Mouse (Mus musculus) CH12.LX (cell line): ENCODE results near the gene Cdc20. TPM values are rescaled to one million over a fixed set of nuclear protein-coding genes. Genes with fewer than 3 reads are reported as not detected.

Experiments used
- DNase-seq: peaks from one replicate; pipeline ENCODE4 v3.0.0-alpha.2; 2013; ENCODE audit errors: extremely low read depth
- H3K27ac ChIP-seq: 2 replicates; pipeline ENCODE4 v1.5.1; 2012; ENCODE audit warnings: low read depth, mild to moderate bottlenecking, control low read depth, moderate library complexity; ENCODE audit not compliant: insufficient read depth
- H3K27me3 ChIP-seq: replicated peaks from 2 replicates; pipeline ENCODE3; 2012; ENCODE audit warnings: inconsistent platforms
- H3K36me3 ChIP-seq, 2 experiments: replicated peaks in 1 of 2; 2 replicates each; pipeline versions ENCODE3 to v1.6.1; 2012; ENCODE audit warnings: inconsistent platforms in 1 of 2, low read length in 1 of 2, mild to moderate bottlenecking in 1 of 2, mixed read lengths in 1 of 2, moderate library complexity in 1 of 2; ENCODE audit not compliant: control insufficient read depth in 1 of 2, insufficient read depth in 1 of 2
- H3K4me1 ChIP-seq, 2 experiments: 2 replicates each; pipeline ENCODE4 v1.6.1; 2012; ENCODE audit warnings: inconsistent platforms in 1 of 2, moderate library complexity in 1 of 2; ENCODE audit not compliant: insufficient read depth in 2 of 2, control insufficient read depth in 1 of 2
- H3K4me2 ChIP-seq: 2 replicates; pipeline ENCODE4 v1.6.1; 2012; ENCODE audit warnings: low read depth, mild to moderate bottlenecking, control low read depth; ENCODE audit not compliant: poor library complexity, insufficient read depth, severe bottlenecking
- H3K4me3 ChIP-seq, 3 experiments: fragments of 150-350 bp in 1 of 3; sonication (generic) in 1 of 3; replicated peaks in 1 of 3; 2 replicates each; pipeline versions ENCODE3 to v1.5.1; 2011 to 2012; ENCODE audit warnings: low read depth in 2 of 3, low read length in 2 of 3, mild to moderate bottlenecking in 2 of 3, moderate library complexity in 2 of 3, control low read depth in 1 of 3, improper control_type of control experiment in 1 of 3, inconsistent platforms in 1 of 3, mixed read lengths in 1 of 3; ENCODE audit not compliant: poor library complexity in 1 of 3
- H3K79me2 ChIP-seq: replicated peaks from 2 replicates; pipeline ENCODE4 v1.6.1; 2012; ENCODE audit warnings: mild to moderate bottlenecking, moderate library complexity; ENCODE audit not compliant: control insufficient read depth, poor library complexity, insufficient read depth, severe bottlenecking; ENCODE audit errors: extremely low read depth
- H3K9ac ChIP-seq: 2 replicates; pipeline ENCODE4 v1.6.1; 2012; ENCODE audit warnings: low read depth, mild to moderate bottlenecking, control low read depth, moderate library complexity; ENCODE audit not compliant: insufficient read depth
- H3K9me3 ChIP-seq: replicated peaks from 2 replicates; pipeline ENCODE3; 2012; ENCODE audit warnings: low read length, inconsistent platforms, mixed read lengths
- CHD1 ChIP-seq: IDR thresholded peaks from 2 replicates; pipeline ENCODE4 v1.6.1; 2012; ENCODE audit warnings: low read depth, low read length, improper control_type of control experiment, inconsistent platforms
- CHD2 ChIP-seq: IDR thresholded peaks from 2 replicates; pipeline ENCODE4 v1.6.1; 2011; ENCODE audit warnings: low read length, improper control_type of control experiment
- CTCF ChIP-seq, 2 experiments: IDR thresholded peaks in 1 of 2; conservative IDR thresholded peaks in 1 of 2; 2 replicates each; pipeline ENCODE4 v1.5.1; 2011 to 2012; ENCODE audit warnings: low read depth in 2 of 2, low read length in 2 of 2, improper control_type of control experiment in 1 of 2, inconsistent platforms in 1 of 2, mild to moderate bottlenecking in 1 of 2, moderate library complexity in 1 of 2
- ELF1 ChIP-seq: IDR thresholded peaks from 2 replicates; pipeline ENCODE4 v1.6.1; 2014; ENCODE audit warnings: low read depth, mild to moderate bottlenecking, inconsistent platforms, low read length, improper control_type of control experiment
- ETS1 ChIP-seq: conservative IDR thresholded peaks from 2 replicates; pipeline ENCODE4 v1.6.1; 2012; ENCODE audit warnings: low read depth, mild to moderate bottlenecking, inconsistent platforms, low read length, improper control_type of control experiment, moderate library complexity
- IRF4 ChIP-seq: IDR thresholded peaks from 2 replicates; pipeline ENCODE4 v1.6.1; 2014; ENCODE audit warnings: low read depth, mild to moderate bottlenecking, inconsistent platforms, low read length, improper control_type of control experiment
- JUN ChIP-seq: IDR thresholded peaks from 2 replicates; pipeline ENCODE4 v1.6.1; 2011; ENCODE audit warnings: low read depth, mild to moderate bottlenecking, low read length, improper control_type of control experiment, moderate library complexity; ENCODE audit not compliant: insufficient read depth
- JUND ChIP-seq: conservative IDR thresholded peaks from 2 replicates; pipeline ENCODE4 v1.6.1; 2011; ENCODE audit warnings: low read depth, low read length, improper control_type of control experiment
- MEF2A ChIP-seq: IDR thresholded peaks from 2 replicates; pipeline ENCODE4 v1.6.1; 2014; ENCODE audit warnings: low read depth, mild to moderate bottlenecking, inconsistent platforms, low read length, improper control_type of control experiment, borderline replicate concordance
- MYC ChIP-seq: IDR thresholded peaks from 2 replicates; pipeline ENCODE4 v1.6.1; 2011; ENCODE audit warnings: low read depth, mild to moderate bottlenecking, improper control_type of control experiment, low read length
- NRF1 ChIP-seq: IDR thresholded peaks from 2 replicates; pipeline ENCODE4 v1.6.1; 2014; ENCODE audit warnings: low read depth, mild to moderate bottlenecking, inconsistent platforms, low read length, improper control_type of control experiment, moderate library complexity
- POLR2AphosphoS2 ChIP-seq: IDR thresholded peaks from 2 replicates; pipeline ENCODE4 v1.6.1; 2011; ENCODE audit warnings: low read depth, low read length, improper control_type of control experiment
- RAD21 ChIP-seq: IDR thresholded peaks from 2 replicates; pipeline ENCODE4 v1.6.1; 2011; ENCODE audit warnings: low read depth, mild to moderate bottlenecking, low read length, improper control_type of control experiment, moderate library complexity
- RCOR1 ChIP-seq: conservative IDR thresholded peaks from 2 replicates; pipeline ENCODE4 v1.6.1; 2012; ENCODE audit warnings: low read depth, mild to moderate bottlenecking, inconsistent platforms, low read length, improper control_type of control experiment
- SIN3A ChIP-seq: IDR thresholded peaks from 2 replicates; pipeline ENCODE4 v1.6.1; 2012; ENCODE audit warnings: low read length, improper control_type of control experiment, inconsistent platforms
- SMC3 ChIP-seq: IDR thresholded peaks from 2 replicates; pipeline ENCODE4 v1.6.1; 2011; ENCODE audit warnings: low read depth, low read length, improper control_type of control experiment
- TBP ChIP-seq: conservative IDR thresholded peaks from 2 replicates; pipeline ENCODE4 v1.6.1; 2011; ENCODE audit warnings: low read depth, low read length, improper control_type of control experiment
- TCF12 ChIP-seq: IDR thresholded peaks from 2 replicates; pipeline ENCODE4 v1.6.1; 2014; ENCODE audit warnings: low read depth, mild to moderate bottlenecking, inconsistent platforms, low read length, improper control_type of control experiment
- UBTF ChIP-seq: IDR thresholded peaks from 2 replicates; pipeline ENCODE4 v1.6.1; 2012; ENCODE audit warnings: low read depth, mild to moderate bottlenecking, inconsistent platforms, low read length, improper control_type of control experiment, moderate library complexity
- USF1 ChIP-seq: IDR thresholded peaks from 2 replicates; pipeline ENCODE4 v1.6.1; 2014; ENCODE audit warnings: low read depth, mild to moderate bottlenecking, inconsistent platforms, low read length, improper control_type of control experiment
- USF2 ChIP-seq: conservative IDR thresholded peaks from 2 replicates; pipeline ENCODE4 v1.6.1; 2011; ENCODE audit warnings: low read depth, low read length, improper control_type of control experiment
- ZKSCAN1 ChIP-seq: IDR thresholded peaks from 2 replicates; pipeline ENCODE4 v1.6.1; 2012; ENCODE audit warnings: low read depth, inconsistent platforms, low read length, improper control_type of control experiment, borderline replicate concordance
- ZMIZ1 ChIP-seq: IDR thresholded peaks from 2 replicates; pipeline ENCODE4 v1.6.1; 2012; ENCODE audit warnings: low read depth, mild to moderate bottlenecking, inconsistent platforms, low read length, improper control_type of control experiment
- ZNF384 ChIP-seq: IDR thresholded peaks from 2 replicates; pipeline ENCODE4 v1.6.1; 2012; ENCODE audit warnings: low read depth, low read length, improper control_type of control experiment, inconsistent platforms
- dilution Hi-C: fragments of 300-500 bp; cut with MboI; formaldehyde crosslinking; loops from 2 replicates; pipeline ENCODE4 v1.14.3; 2020; ENCODE audit warnings: low sequenced_read_pairs; ENCODE audit not compliant: extremely low pct_unique_long_range_greater_than_20kb, extremely low pct_ligation_motif_present
- in situ Hi-C: fragments of 300-500 bp; cut with MboI; formaldehyde crosslinking; loops from 3 replicates; pipeline ENCODE4 v1.14.3; 2019; ENCODE audit warnings: low sequenced_read_pairs, low pct_ligation_motif_present, low pct_unique_long_range_greater_than_20kb, mixed read lengths
- polyA plus RNA-seq: library from polyadenylated mRNA; unstranded; fragments of >175 nt; gene quantifications from 2 replicates; pipeline ENCODE4 v1.2.1, GENCODE M21; 2012; ENCODE audit warnings: low read depth; ENCODE audit not compliant: insufficient read length
- total RNA-seq, 2 experiments: library from RNA; depleted of rRNA; stranded (reverse); fragments of 300-350 nt in 1 of 2; fragments of >200 nt in 1 of 2; gene quantifications; 2 replicates each; pipeline ENCODE4 v1.2.3; 2012 to 2014

Cdc20 gene
- total and polyA plus RNA-seq, 3 experiments, result 172 to 213 (median 212) TPM

GRCm38 (mm10) chr4:118417112-118417797, 19.9 kb downstream of the Cdc20 start:
- in situ Hi-C loops, result no loop called here
- Histone ChIP-seq H3K27me3 (no peaks in the 10 kb centered on the region), H3K9me3 (no peaks in the 10 kb centered on the region), H3K9ac (no peak overlapping the region), H3K4me3 (no peak overlapping the region), H3K4me1 (no peaks in the 10 kb centered on the region), H3K79me2 (no peaks in the 10 kb centered on the region), H3K36me3 (peaks cover 63 to 83% of the 10 kb centered on the region in 2 experiments), H3K27ac (no peak overlapping the region), H3K4me2 (no peak overlapping the region)
- DNase-seq, result no peak
- TF ChIP-seq IRF4 (no peak), USF1 (no peak), JUN (no peak), TCF12 (no peak), CTCF (conservative IDR thresholded peaks at IDR 0.05 in 1 of 2, IDR thresholded peaks at IDR 0.05 in 1 of 2; ENCODE audit: low read depth in 2 of 2, low read length in 2 of 2) (no peak), ZNF384 (no peak), NRF1 (no peak), CHD1 (no peak), SIN3A (no peak), TBP (no peak), POLR2AphosphoS2 (no peak), MYC (no peak), MEF2A (no peak), ZMIZ1 (no peak), UBTF (no peak), ELF1 (no peak)
- dilution Hi-C loops, result no loop called here

GRCm38 (mm10) chr4:118416329-118416728, 20.8 kb downstream of the Cdc20 start:
- Histone ChIP-seq H3K9me3 (no peaks in the 10 kb centered on the region), H3K27me3 (no peaks in the 10 kb centered on the region), H3K27ac (no peak overlapping the region), H3K4me2 (no peak overlapping the region), H3K9ac (no peak overlapping the region), H3K79me2 (no peaks in the 10 kb centered on the region), H3K4me3 (no peak overlapping the region), H3K36me3 (peaks cover 71 to 88% of the 10 kb centered on the region in 2 experiments), H3K4me1 (no peaks in the 10 kb centered on the region)
- no peak for DNase-seq
- dilution Hi-C loops, result no loop called here
- TF ChIP-seq CHD2 (no peak), UBTF (no peak), RCOR1 (no peak), SMC3 (no peak), NRF1 (no peak), JUND (no peak), SIN3A (no peak), ETS1 (no peak), RAD21 (no peak), ZKSCAN1 (no peak), USF2 (no peak)
- in situ Hi-C loops, result no loop called here
